Mouse (Mus musculus): ENCODE data around the gene 2900011O08Rik. TPM values are rescaled to one million over a fixed set of nuclear protein-coding genes. Genes with fewer than 3 reads are reported as not detected.

The 2900011O08Rik gene
- polyA plus RNA-seq, 1 experiment from 2014 or later = 70.1 TPM

GRCm38 (mm10) chr16:14088249-14088648 is 101.8 kb downstream of the 2900011O08Rik start:
- Histone ChIP-seq H3K4me1 (no peaks in the 10 kb centered on the region), H3K27ac (no peak overlapping the region), H3K36me3 (ENCODE audit: poor library complexity, severe bottlenecking) (peaks cover 16% of the 10 kb centered on the region; the same call in 1 of the 2 replicates), H3K4me2 (no peak overlapping the region), H3K9me3 (replicated peaks) (no peaks in the 10 kb centered on the region), H3K27me3 (no peaks in the 10 kb centered on the region), H3K4me3 (no peak overlapping the region), H3K9ac (no peak overlapping the region)
- 75% methylated on average over 3 of the region's 3 CpGs for WGBS
- ATAC-seq = no peak

- no peak for ATAC-seq
- Histone ChIP-seq H3K27me3 (no peaks in the 10 kb centered on the region), H3K4me2 (no peak overlapping the region)
Observed at GRCm38 (mm10) chr16:14089296-14089695, 102.9 kb downstream of the 2900011O08Rik start.

GRCm38 (mm10) chr16:14091771-14092170 is 105.4 kb downstream of the 2900011O08Rik start:
- H3K9ac ChIP-seq = no peak overlapping the region
- H3K27me3 ChIP-seq = no peaks in the 10 kb centered on the region
- WGBS = 92% methylated on average over 2 of the region's 2 CpGs
- ATAC-seq = no peak
- no peaks in the 10 kb centered on the region for H3K9me3 ChIP-seq (replicated peaks)
- no peak overlapping the region for H3K4me3 ChIP-seq
- no peak overlapping the region for H3K27ac ChIP-seq
- H3K4me2 ChIP-seq = no peak overlapping the region
- H3K4me1 ChIP-seq = no peaks in the 10 kb centered on the region
- peaks cover 28% of the 10 kb centered on the region; the same call in 1 of the 2 replicates for H3K36me3 ChIP-seq (ENCODE audit: poor library complexity, severe bottlenecking)

More at GRCm38 (mm10) chr16:14089296-14089695, 102.9 kb downstream of the 2900011O08Rik start:
- Histone ChIP-seq H3K4me3 (no peak overlapping the region), H3K27ac (no peak overlapping the region), H3K4me1 (no peaks in the 10 kb centered on the region), H3K9me3 (replicated peaks) (no peaks in the 10 kb centered on the region), H3K9ac (no peak overlapping the region), H3K36me3 (ENCODE audit: poor library complexity, severe bottlenecking) (peaks cover 23% of the 10 kb centered on the region; the same call in 1 of the 2 replicates)
- 94% methylated on average over 3 of the region's 3 CpGs for WGBS

- Histone ChIP-seq H3K4me2 (no peak overlapping the region), H3K27ac (no peak overlapping the region), H3K9me3 (replicated peaks) (no peaks in the 10 kb centered on the region), H3K4me3 (no peak overlapping the region), H3K9ac (no peak overlapping the region), H3K36me3 (ENCODE audit: poor library complexity, severe bottlenecking) (peaks cover 32% of the 10 kb centered on the region), H3K4me1 (no peaks in the 10 kb centered on the region), H3K27me3 (no peaks in the 10 kb centered on the region)
- no peak for ATAC-seq
- WGBS = 88% methylated on average over 6 of the region's 6 CpGs
Observed at GRCm38 (mm10) chr16:14105891-14106290, 119.5 kb downstream of the 2900011O08Rik start.

GRCm38 (mm10) chr16:14109651-14110230 is 123.3 kb downstream of the 2900011O08Rik start:
- WGBS = 90% methylated on average over 3 of the region's 3 CpGs
- Histone ChIP-seq H3K27ac (no peak overlapping the region), H3K36me3 (ENCODE audit: poor library complexity, severe bottlenecking) (peaks cover 58% of the 10 kb centered on the region), H3K4me3 (no peak overlapping the region), H3K4me1 (no peaks in the 10 kb centered on the region), H3K4me2 (no peak overlapping the region), H3K9me3 (replicated peaks) (no peaks in the 10 kb centered on the region), H3K9ac (no peak overlapping the region), H3K27me3 (no peaks in the 10 kb centered on the region)
- no peak for ATAC-seq

GRCm38 (mm10) chr16:14110922-14111321 is 124.5 kb downstream of the 2900011O08Rik start:
- no peak overlapping the region for H3K27ac ChIP-seq
- no peak overlapping the region for H3K4me2 ChIP-seq
- H3K9me3 ChIP-seq (replicated peaks) = no peaks in the 10 kb centered on the region
- H3K4me3 ChIP-seq = no peak overlapping the region
- no peak overlapping the region for H3K9ac ChIP-seq
- no peaks in the 10 kb centered on the region for H3K4me1 ChIP-seq
- H3K36me3 ChIP-seq (ENCODE audit: poor library complexity, severe bottlenecking) = peaks cover 68% of the 10 kb centered on the region
- WGBS = 85% methylated on average over 2 of the region's 2 CpGs
- H3K27me3 ChIP-seq = no peaks in the 10 kb centered on the region
- ATAC-seq = no peak

GRCm38 (mm10) chr16:14112133-14112532 is 125.7 kb downstream of the 2900011O08Rik start:
- no peak overlapping the region for H3K27ac ChIP-seq
- no peaks in the 10 kb centered on the region for H3K27me3 ChIP-seq
- H3K4me2 ChIP-seq = no peak overlapping the region
- no peak overlapping the region for H3K9ac ChIP-seq
- H3K36me3 ChIP-seq (ENCODE audit: poor library complexity, severe bottlenecking) = peaks cover 80% of the 10 kb centered on the region
- no peaks in the 10 kb centered on the region for H3K4me1 ChIP-seq
- H3K9me3 ChIP-seq (replicated peaks) = no peaks in the 10 kb centered on the region
- no peak overlapping the region for H3K4me3 ChIP-seq
- WGBS = 88% methylated on average over 2 of the region's 2 CpGs
- no peak for ATAC-seq

- WGBS = 94% methylated on average over 3 of the region's 3 CpGs
- Histone ChIP-seq H3K4me3 (no peak overlapping the region), H3K9ac (no peak overlapping the region), H3K4me2 (no peak overlapping the region), H3K36me3 (ENCODE audit: poor library complexity, severe bottlenecking) (peaks cover 86% of the 10 kb centered on the region), H3K27me3 (no peaks in the 10 kb centered on the region), H3K27ac (no peak overlapping the region), H3K9me3 (replicated peaks) (no peaks in the 10 kb centered on the region), H3K4me1 (no peaks in the 10 kb centered on the region)
- ATAC-seq = no peak
Observed at GRCm38 (mm10) chr16:14112742-14113141, 126.3 kb downstream of the 2900011O08Rik start.

GRCm38 (mm10) chr16:14117299-14117698 is 130.9 kb downstream of the 2900011O08Rik start:
- peaks cover 73% of the 10 kb centered on the region for H3K36me3 ChIP-seq (ENCODE audit: poor library complexity, severe bottlenecking)
- no peak overlapping the region for H3K4me2 ChIP-seq
- H3K27ac ChIP-seq = no peak overlapping the region
- H3K9ac ChIP-seq = no peak overlapping the region
- no peak for ATAC-seq
- H3K4me3 ChIP-seq = no peak overlapping the region
- H3K27me3 ChIP-seq = no peaks in the 10 kb centered on the region
- 90% methylated on average over 2 of the region's 2 CpGs for WGBS
- no peaks in the 10 kb centered on the region for H3K9me3 ChIP-seq (replicated peaks)
- H3K4me1 ChIP-seq = no peaks in the 10 kb centered on the region

- Histone ChIP-seq H3K9ac (no peak overlapping the region), H3K27ac (no peak overlapping the region), H3K4me3 (no peak overlapping the region), H3K4me1 (no peaks in the 10 kb centered on the region), H3K27me3 (no peaks in the 10 kb centered on the region), H3K4me2 (no peak overlapping the region), H3K36me3 (ENCODE audit: poor library complexity, severe bottlenecking) (peaks cover 79% of the 10 kb centered on the region), H3K9me3 (replicated peaks) (no peaks in the 10 kb centered on the region)
- ATAC-seq = no peak
- WGBS = 97% methylated on average over 5 of the region's 5 CpGs
Observed at GRCm38 (mm10) chr16:14120941-14121340, 134.5 kb downstream of the 2900011O08Rik start.

GRCm38 (mm10) chr16:14121563-14121962 is 135.2 kb downstream of the 2900011O08Rik start:
- H3K9ac ChIP-seq = no peak overlapping the region
- no peaks in the 10 kb centered on the region for H3K4me1 ChIP-seq
- peaks cover 79% of the 10 kb centered on the region for H3K36me3 ChIP-seq (ENCODE audit: poor library complexity, severe bottlenecking)
- H3K4me2 ChIP-seq = no peak overlapping the region
- WGBS = 97% methylated on average over 7 of the region's 7 CpGs
- no peak overlapping the region for H3K27ac ChIP-seq
- ATAC-seq = no peak
- no peaks in the 10 kb centered on the region for H3K27me3 ChIP-seq
- no peaks in the 10 kb centered on the region for H3K9me3 ChIP-seq (replicated peaks)
- H3K4me3 ChIP-seq = no peak overlapping the region

- H3K4me1 ChIP-seq = no peaks in the 10 kb centered on the region
- no peak overlapping the region for H3K4me2 ChIP-seq
- H3K36me3 ChIP-seq (ENCODE audit: poor library complexity, severe bottlenecking) = peaks cover 79% of the 10 kb centered on the region
- no peak for ATAC-seq
- H3K9ac ChIP-seq = no peak overlapping the region
- no peak overlapping the region for H3K27ac ChIP-seq
- no peaks in the 10 kb centered on the region for H3K9me3 ChIP-seq (replicated peaks)
- no peaks in the 10 kb centered on the region for H3K27me3 ChIP-seq
- no peak overlapping the region for H3K4me3 ChIP-seq
Observed at GRCm38 (mm10) chr16:14122586-14122985, 136.2 kb downstream of the 2900011O08Rik start.

GRCm38 (mm10) chr16:14123901-14124300 is 137.5 kb downstream of the 2900011O08Rik start:
- ATAC-seq = no peak
- Histone ChIP-seq H3K9me3 (replicated peaks) (no peaks in the 10 kb centered on the region), H3K9ac (no peak overlapping the region), H3K4me2 (no peak overlapping the region), H3K27ac (no peak overlapping the region), H3K36me3 (ENCODE audit: poor library complexity, severe bottlenecking) (peaks cover 91% of the 10 kb centered on the region), H3K4me1 (no peaks in the 10 kb centered on the region), H3K27me3 (no peaks in the 10 kb centered on the region), H3K4me3 (no peak overlapping the region)
- 84% methylated on average over 2 of the region's 2 CpGs for WGBS
